Mouse (Mus musculus): ENCODE results near the gene Harbi1.
"Not testable (repeated sequence)": the region's sequence is repeated elsewhere in the genome, so short reads cannot be mapped to it uniquely, and the experiment has no call there.

Gene Harbi1

DNA sequence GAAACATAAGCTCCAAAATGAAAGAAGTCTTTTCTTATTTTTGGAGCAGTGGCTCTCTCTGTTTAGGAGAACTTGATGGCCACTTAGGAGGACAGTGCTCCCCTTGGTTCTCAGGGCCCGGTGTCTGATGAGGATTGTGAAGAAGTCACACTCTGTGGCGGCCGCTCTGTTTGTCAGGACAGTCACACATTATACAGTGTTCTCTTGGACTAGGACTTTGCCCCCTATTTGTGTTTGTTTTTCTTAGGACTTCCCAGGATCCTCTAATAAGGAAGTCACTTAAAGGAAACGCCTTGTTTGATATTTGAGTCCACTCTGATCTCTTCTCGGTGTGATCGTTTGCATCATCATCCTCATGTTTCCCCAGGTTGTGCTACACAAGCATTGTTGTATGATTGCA, 7.6 kb downstream of the Harbi1 start:
- peak; percentile 65 to 75 for DNase-seq

DNA sequence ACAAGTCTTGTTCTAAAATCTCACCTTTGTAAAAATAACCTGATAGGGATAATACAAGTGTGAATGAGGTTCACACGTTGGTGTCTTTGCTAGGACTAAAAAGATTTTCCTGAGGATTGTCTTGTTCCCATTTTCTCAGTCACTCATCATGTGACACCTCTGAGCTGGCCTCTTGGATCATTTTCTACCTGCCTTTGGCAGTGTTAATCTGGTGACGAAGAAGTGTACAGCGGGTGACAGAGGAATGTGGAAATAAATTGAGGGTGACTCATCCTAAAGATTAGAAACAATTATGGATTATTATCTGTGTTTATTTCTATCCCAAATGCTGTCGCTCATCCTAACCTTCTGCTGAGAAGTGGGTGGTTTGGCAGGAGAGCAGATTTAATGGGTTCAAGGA, 12.7 kb downstream of the Harbi1 start:
- DNase-seq: no peak

DNA sequence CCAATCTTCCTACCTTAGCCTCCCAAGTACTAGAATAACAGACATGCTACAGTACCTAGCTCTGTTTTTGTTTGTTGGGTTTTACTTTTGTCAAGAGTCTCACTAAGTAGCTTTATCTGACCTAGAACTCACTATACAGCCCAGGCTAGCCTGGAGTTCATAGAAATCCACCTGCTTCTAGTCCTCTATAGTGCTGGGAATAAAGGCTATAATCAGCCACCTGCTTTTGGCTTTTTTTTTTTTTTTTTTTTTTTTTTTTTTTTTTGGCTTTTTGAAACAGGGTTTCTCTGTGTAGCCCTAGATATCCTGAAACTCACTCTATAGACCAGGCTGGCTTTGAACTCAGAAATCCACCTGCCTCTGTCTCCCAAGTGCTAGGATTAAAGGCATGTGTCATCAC, 13.3 kb downstream of the Harbi1 start:
- no peak for DNase-seq

DNA sequence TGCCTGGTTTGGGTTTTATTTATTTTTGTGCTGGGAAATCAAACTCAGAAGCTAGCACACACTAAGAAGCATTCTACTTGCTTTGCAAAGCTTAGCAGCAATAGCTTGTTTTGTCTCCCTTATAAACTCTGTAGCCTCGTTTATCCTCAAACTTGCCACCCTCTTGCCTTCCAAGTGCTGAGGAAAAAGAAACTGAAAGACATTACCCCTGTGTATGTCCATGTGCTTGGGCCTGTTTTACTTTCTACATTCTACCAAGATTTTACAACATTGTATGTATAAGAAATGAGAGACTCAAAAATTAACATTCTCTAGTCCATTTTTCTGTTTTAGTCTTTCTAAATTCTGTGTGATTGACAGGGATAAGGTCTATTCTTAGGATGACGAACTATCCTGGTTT, 14.1 kb downstream of the Harbi1 start:
- no peak for DNase-seq

DNA sequence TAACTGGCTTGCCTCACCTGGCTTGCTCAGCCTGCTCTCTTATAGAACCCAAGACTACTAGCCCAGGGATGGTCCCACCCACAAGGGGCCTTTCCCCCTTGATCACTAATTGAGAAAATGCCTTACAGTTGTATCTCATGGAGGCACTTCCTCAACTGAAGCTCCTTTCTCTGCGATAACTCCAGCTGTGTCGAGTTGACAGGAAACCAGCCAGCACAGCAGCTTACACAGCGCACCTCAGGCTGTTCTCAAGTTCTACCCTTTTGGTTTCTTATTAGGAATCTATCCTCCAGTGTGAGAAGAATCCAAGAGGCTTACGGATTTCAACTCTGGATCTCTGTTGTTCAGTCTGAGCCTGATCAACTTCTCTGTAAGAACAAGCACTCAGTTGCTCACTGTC, 14.8 kb downstream of the Harbi1 start:
- DNase-seq: not testable (repeated sequence)

DNA sequence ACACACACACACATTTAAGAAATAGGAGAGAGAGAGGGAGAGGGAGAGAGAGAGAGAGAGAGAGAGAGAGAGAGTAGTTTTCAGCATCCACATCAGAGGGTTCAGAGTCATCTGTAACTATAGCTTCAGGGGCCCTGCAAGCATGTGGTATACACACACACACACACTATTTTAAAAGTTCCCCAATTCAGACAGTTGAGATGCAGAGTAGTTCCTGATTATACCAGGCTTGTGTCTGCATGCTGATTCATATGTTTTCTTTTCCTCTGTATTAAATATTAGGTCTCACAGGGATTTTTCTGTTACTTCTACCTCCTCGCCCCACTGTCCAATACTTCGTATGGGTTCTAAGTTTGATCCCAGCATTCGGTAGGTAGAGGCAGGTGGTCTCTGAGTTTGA, 16.4 kb downstream of the Harbi1 start:
- no peak for DNase-seq

DNA sequence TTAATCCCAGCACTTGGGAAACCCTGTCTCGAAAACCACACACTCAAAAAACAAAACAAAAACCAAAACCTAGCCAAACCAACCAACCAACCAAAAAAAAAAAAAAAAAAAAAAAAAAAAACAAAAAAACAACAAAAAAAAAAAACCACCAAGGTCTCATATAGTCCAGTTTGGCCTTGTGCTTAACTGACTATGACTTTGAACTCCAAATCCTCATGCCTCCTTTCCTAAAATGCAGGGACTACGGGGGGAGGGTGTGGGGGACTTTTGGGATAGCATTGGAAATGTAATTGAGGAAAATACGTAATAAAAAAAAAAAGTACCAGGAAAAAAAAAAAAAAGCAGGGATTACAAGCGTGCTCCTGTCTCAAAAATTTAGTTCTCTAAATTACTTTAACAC, 18.9 kb downstream of the Harbi1 start:
- DNase-seq: no peak

DNA sequence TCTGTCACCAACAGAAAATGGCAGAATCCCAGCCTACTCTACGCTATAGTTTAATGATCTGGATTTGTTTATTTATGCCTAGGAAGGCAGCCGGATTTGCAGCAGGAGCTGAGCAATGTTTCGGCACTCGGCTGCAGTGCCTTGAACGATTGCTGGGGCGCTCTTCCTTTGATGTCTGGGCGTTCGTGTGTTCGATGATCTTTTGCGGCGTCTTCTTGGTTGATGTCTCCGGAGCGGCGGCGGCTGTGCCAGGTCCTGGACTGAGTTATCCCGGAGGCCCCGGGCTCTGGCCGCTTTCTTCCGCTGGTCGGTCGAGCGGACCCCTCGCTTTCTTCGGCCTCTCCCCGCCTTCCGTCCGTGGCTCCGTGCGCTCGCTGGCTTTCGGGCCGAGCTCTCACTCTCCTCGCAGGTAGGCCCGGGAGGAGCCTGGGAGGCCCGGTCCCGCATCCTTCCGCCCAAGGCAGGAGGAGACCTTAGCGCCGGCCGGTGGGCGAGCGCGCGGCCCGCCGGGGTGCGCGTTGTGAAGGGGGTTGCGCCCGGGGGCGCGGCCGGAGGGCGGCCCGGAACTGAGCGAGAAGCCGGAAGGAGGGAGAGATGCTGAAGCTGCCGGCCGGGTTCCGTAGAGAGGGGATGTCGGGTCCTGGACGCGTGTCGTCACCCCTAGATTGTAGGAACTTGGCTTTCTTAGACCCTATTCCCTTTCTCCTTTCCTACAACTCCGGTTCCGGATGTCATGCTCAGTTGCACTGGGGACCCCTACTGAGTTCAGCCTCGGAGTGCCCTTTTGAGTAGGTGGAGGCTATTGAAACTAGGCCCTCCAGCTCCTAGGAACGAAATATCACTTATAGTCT, 19.5 kb downstream of the Harbi1 start, which contains the start of gene Ambra1:
TSS of gene Ambra1 (plus strand) at position 164 of the 851 bp plus-strand sequence.
- DNase-seq: peak; percentile 90 to 91

DNA sequence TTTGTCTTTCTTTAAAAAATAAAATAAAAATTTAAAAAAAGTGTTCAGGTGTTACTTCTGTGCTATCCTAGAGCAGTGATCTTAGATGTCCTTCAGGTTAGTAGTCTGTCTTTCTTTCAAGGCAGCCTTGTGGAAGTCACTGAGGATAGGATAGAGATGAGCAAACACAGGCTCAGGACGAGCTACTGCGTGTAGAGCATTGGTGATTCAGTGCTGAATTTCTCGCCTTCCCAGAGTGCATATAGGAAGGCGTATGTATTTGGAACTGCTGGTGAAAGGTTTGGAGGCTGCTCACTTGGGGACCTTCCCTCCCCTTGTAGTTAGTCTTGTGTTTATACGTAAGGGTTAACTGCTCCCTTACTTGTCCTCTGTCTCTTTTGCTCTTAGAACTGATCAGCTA, 24.6 kb downstream of the Harbi1 start:
- DNase-seq: no peak

DNA sequence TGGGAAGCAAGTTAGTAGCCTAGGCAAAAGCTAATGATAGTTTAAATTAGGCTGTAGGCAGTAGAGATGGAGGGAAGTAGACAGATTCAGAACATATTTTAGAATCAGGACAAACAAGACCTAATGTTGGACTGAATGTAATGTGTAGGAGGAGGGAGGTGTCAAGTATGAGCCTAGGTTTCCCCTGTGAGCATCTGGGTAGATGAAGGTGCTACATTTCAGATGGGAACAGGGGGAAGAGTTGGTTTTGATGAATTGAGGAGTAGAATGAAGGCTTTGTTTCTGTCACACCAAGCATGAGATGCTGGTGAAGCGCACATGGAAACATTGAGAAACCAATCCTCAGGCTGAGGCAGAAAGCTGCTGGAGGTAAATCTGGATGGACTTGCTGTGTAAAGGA, 28.9 kb downstream of the Harbi1 start:
- DNase-seq: no peak

DNA sequence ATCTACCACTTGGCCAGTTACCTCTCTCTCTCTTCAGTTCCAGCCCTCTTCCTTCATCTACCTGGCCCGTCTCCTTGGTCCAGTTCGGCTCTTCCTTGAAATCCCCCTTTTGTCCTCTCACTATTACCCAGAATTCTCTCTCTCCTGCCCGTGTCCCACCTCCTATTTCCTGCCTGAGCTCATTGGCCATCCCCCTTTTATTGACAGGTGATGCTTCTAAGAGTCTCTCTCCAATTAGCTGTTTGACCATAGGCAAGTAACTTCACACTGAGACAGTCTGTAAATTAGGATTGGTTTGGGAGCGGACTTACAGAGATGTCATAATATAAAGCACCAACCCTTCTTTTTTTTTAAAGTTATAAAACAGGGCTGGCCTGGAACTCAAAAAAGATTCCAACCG, 34.0 kb downstream of the Harbi1 start:
- DNase-seq: no peak

DNA sequence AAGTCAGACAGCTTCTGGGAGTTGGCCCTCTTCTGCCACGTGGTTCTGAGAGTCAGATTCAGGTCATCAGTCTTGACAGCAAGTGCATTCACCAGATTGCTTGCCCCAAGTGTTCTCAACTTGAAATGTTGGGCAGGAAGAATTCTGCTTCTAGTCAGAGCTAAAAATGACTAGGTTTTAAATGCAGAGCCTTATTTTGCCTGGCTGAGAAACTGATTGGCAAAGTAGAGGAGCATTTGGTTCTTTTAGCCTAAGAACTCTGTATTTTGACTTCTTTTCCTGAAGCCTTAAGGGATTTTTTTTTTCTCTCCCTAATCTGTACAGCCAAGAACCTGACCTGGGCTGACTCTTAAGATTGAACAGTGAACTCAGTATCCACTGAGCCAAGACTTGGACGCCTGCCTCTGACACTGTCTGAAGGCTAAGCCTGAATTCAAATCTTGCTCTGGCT, 39.2 kb downstream of the Harbi1 start:
- peak; percentile 77 for DNase-seq
